Mouse (Mus musculus): ENCODE measurements around the gene Hsd17b7.

GRCm38 (mm10) chr1:169968792-169969515, at the start of gene Hsd17b7:
- TF ChIP-seq GATA1 (IDR thresholded peaks at IDR 0.05; ENCODE audit: borderline replicate concordance, low read length) (no peak), FLI1 (IDR thresholded peaks at IDR 0.05; ENCODE audit: low read length) (no peak)

Data from megakaryocyte, embryonic 14.5 days (primary cell).